Mouse (Mus musculus) lung, adult 18-20 months (tissue): ENCODE results near the gene B4galt5.
"Not testable (repeated sequence)": the region's sequence is repeated elsewhere in the genome, so short reads cannot be mapped to it uniquely, and the experiment has no call there.

Experiments used
- DNase-seq, 2 experiments: peaks; one replicate each; pipeline ENCODE4 v3.0.0; 2022; ENCODE audit warnings: mixed read lengths in 2 of 2

The B4galt5 gene

DNA sequence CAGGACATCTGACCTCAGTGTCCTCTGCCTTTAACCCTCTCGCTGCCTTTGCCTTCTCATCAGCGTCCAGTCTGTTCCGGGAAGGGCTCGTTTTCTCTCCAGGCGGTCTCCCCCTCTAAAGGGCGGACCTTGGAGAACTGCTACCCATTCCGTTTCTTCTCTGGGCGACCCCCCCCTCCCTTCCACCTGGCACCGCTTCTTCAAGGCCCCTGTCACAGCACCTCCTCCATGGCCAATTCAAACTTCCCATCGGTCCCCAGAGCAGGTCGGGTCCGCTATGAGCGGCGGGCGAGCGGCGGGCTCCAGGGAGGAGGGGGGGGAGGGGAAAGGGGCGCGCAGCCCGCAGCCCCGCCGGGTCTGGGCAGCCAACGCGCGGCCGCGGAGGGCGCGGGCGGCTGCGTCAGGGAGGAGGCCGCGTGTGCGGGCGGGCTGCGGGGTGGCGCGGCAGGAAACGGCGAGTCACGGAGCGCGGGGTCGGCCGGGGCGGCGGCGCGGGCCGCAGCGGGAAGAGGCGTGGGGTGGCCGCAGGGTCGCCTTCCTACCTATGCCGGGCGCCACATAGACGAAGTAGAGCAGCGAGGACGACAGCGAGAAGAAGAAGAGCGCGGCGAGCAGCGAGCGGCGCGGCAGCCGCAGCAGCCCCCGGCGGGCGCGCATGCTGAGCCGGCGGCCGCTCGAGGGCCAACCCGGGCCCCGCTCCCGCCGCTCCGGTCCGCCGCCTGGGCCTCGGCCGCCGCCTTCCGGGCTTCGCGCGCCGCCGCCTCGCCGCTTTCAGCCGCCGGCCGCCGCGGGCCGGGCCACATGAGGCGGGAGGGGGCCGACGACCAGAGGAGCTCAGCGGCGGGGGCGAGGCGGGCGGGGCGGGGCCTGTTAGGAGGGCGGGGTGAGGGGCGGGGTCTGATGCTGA is at the start of gene B4galt5:
Gene B4galt5, minus strand, starts transcription at position 808 of the 907 bp plus-strand sequence.
- DNase-seq: no peak

DNA sequence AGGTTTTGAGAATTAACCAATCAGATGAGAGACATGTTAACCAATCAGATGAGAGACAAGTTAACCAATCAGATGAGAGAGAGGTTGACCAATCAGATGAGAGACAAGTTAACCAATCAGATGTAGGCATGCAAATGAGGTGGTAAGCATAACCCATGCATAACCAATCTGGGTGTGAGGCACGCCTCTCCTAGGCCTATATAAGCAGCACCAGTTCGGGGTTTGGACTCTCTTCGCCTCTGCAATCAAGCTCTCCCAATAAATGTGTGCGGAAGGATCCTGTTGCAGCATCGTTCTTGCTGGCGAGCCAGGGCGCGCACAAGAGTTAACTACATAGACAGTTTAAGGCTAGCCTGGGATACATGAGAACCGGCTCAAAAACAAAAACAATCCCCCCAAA is 47.4 kb upstream of the B4galt5 start:
- not testable (repeated sequence) for DNase-seq

DNA sequence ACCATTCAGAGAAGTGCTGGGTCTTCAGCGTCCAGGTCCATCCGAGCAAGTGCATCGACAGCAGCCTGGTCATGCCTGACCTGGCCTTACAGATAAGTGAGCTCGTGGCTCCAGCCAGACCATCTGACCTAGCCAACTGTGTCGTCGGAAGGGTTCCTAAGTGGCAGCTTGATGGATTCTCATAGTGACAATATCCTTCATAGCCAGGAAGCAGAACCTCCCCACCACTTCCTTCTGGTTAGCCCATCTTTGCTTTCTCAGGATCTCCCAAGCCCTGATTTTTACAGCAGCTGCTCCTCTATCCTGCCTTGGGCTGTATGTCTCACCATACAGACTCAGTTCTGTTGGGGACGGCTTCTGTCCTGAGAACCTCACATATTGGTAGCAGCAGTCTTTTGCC is 45.4 kb upstream of the B4galt5 start:
- DNase-seq: no peak

DNA sequence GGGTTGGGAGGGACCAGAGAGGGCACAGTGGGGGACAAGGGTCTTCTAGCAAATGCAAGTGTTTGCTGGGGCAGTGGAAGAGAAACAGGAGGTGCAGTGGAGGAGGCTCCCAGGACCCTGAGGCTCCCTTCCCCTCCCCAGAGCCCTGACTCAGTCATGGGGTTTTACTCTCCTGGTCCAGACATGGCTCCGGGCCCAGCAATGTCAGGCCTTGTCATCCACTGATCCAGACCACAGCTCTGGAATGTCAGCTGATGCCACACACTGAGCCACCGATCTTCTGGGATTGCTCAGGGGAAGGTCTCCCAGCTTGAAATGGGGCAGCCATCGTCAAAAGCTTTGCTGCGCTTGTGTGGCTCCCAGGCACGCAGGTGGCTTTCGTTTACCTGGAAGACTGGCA is 38.0 kb upstream of the B4galt5 start:
- no peak for DNase-seq

DNA sequence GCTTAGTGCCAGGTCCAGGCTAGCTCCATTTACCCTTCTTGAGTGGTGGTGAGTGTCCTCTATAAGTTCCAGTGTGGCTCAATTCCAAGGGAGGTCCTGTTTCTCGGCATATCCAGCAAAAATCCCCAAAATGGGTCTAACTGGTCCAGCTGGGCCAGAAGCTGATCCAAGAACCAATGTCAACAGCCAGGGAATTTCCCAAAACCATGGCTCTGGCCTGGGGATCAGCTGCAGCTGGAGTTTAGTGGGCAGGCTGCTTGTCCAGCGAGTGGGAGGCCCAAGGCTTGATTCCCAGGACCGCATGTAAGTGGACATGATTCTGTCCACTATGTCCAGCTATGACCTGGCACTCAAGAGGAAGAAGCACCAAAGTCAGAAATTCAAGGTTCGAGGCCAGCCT is 37.5 kb upstream of the B4galt5 start:
- DNase-seq: no peak

DNA sequence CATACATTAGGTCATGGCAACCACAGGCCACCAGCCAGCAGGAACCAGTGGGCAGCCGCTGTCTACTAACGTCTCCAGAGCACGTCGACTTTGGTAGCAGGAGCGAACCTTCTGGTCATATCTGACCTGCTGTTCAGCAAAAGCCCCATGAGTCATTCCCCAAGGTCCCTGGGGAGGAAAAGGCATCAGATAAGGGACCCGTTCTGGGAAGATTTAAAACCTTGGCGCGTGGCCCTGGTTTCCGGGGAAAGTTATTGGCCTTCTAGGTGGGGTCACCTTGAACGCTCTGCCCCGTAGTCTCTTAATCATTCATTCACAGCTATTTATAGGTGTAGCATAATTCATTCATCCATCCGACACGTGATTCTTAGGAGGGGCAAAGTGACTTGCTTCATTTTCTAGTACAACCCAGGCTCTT is 34.7 kb upstream of the B4galt5 start:
- no peak for DNase-seq

DNA sequence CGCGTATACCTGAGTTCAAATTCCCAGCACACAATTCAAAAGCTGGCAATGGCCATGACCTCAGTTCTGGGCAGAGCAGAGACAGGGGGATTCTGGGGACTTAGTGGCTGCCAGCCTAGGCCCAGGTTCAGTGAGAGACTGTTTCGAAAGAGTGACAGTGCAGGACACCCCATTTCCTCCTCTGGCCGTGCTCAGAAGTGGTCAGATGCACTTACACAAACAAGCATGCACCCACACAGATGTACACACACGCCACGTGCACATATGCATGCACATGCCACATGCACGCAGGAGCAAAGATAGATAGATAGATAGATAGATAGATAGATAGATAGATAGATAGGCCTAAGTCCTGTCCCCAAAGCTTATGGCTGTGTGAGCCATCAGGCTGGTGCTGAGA is 33.4 kb upstream of the B4galt5 start:
- no peak for DNase-seq

DNA sequence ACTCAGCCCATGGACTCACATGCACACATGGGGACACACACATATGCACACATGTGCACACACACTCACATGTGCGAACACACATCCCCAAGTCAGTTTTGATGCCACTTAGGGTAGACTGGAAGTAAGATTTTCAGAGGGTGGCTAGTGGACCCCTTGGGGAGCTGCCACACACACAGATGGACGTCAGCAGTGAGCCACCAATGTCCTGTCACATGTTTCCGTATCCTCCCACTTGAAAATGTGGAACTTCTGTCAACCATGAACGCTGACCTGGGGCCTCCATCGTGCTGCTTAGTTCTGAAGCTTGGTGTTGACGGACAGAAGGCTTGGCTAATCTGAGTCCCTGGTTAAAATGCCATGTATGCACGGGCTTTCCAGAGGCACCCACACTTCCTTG is 32.6 kb upstream of the B4galt5 start:
- DNase-seq: no peak

DNA sequence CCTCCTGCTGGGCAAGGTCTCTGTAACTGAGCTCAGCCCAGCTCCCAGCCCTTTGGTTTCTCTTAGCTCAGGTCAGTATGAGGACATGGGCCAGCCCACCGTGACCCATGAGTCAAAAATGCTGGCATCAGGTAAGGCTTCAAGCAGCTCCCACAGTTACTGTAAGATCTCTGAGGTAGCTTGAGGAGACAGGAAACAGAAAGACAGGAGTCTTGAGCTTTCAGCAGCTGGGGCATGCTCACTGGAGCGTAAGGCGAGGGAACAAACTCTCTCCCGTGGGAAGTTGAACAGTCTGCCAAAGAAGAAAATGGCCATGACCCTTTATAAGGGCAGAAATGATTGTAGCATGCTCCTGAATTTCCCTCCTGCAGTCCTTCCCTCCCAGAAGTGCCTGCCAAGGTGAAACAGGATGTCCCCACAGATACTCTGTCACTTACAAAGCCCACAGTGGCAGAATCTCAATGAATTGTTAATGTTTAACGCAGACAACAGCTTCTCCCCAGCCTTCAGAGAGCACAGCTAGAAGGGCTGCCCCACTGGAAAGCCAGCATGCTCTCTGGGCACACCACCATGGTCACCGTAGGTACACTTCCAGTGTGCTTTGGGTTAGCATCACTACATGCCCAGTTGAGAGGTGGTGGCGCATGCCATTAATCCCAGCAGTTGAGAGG is 31.8 kb upstream of the B4galt5 start:
- no peak for DNase-seq

DNA sequence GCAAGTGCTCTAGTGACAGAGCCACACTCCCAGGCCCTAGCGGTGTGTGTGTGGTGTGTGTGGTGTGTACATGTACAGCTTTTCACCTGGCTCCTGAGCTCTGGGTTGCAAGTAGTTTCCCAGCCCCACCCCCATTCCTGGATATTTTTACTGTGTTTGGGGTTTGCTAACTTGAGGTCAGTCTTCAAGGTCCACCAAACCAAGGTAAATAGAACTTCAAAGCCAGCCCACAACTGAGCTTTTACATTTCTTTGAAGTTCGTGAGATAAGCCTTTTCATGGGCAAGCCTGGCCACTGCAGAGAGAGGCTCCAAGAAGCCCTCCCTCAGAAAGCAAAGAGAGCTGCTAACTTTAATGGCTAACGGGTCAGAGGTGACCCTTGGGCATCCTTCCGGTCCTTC is 30.0 kb upstream of the B4galt5 start:
- no peak for DNase-seq

DNA sequence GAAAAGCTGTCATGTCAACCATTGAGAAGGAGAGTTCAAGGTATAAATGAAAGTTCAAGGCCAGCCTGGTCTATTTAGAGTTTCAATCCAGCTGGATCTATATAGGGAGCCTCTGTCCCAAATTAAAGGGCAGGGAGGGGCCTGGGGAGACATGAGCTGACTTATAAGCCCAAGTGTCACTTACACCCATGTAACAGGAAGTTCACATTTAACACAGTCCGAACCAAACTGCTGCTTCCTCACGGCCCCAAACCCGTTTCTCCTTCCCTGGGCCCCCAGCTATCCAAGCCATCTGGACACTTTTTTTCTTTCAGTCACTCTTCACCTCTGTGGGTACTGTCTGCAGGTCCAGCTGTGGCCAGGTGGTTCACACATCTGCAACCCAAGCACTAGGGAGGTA is 28.7 kb upstream of the B4galt5 start:
- no peak for DNase-seq

DNA sequence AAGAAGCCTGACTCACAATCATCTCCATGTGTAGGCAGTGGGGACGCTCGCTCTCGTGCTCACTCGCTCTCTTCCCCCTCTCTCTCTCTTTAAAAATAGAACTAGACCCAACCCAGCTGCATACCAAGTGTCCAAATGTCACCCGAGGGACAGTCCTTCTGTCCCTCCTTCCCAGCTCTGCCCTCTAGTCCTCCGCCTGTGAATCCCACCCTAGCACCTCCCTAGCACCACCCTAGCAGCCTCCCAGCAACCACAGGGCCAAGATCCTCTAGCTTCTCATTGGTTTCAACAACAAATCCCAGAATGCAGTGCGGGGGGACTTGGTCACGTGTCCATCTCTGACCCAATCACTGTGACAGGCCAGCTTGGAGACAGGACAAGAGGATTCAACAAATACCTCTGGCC is 27.2 kb upstream of the B4galt5 start:
- DNase-seq: peak; percentile 43 to 50

DNA sequence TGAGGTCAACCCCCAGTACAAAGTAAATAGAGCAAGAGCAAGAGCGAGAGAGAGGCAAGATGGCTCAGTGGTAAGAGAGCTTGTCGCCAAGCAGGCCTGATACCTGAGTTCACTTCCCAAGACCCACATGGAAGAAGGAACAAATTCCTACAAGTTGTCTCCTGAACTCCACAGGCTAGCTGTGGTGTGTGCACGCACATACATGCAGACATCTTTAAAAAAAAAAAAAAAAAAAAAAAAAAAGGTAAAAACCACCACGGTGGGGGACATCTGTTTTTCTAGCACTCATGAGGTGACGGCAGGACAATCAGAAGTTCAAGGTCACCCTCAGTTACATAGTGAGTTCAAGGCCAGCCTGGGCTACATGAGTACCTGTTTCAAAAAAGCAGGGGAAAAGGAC is 26.7 kb upstream of the B4galt5 start:
- DNase-seq: no peak

DNA sequence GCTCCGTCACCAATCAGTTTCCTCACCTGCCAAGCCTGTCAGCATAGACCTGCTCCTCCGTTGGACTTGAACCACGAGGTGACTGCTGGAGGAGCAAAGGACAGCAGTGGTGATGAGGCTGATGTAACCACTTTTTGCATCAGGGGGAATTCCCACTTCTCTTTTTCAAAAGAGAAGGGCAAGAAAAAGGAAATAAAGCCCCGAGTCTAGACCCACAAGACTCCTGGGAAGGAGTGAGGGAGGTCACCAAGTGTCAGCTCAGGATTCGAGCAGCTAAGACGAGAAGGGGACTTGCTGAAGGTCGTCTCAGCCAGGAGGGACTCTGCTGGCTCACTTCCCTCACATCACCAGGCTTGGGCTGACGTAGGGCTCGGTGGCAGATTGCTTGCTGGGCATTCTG is 26.2 kb upstream of the B4galt5 start:
- peak in 1 of 2 experiments; percentile 30 for DNase-seq

DNA sequence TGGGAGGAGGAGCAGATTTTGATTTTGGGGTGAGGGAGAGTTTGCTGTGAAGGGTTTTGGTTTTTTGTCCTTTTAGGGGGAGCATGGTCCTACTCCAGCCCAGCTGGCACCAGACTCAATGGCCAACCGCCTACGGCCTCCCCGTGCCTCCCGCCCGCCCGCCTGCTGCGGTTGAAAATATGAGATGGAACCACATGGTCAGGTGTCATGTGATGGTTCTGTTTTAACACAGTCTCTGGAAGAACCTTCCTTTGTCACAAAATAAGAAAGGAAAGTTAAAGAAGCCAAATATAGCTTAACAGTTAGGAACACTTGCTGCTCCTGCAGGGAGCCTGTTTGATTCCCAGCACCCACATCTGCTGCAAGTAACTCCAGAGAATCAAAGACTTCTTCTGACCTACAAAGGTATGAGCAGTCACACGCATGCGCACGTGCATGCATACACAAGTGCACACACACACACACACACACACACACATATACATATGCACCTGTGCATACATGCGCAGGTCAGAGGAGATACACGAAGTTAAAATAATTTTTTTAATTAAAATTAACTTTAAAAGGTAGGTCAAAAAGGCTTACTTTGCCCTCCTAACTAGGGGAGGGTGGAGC is 25.3 kb upstream of the B4galt5 start:
- no peak for DNase-seq

DNA sequence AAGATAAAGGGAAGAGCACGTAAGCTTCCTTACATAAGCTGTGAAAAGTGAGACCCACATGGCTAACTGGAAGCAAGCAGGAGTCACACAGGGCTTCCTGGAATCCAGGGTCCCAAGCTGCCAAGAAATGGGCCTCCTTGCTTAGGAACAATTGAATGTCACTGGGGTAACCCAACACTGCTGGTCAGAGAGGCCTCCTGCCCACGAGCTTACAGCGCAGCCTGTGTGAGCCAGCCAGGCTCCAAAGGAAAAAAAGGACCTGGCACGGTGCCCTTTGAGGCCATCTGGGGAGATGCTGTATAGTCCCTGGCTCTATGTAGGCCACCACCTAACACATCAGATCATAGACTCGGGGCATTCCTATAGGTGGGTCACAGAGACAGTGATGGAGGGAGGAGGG is 24.3 kb upstream of the B4galt5 start:
- no peak for DNase-seq

DNA sequence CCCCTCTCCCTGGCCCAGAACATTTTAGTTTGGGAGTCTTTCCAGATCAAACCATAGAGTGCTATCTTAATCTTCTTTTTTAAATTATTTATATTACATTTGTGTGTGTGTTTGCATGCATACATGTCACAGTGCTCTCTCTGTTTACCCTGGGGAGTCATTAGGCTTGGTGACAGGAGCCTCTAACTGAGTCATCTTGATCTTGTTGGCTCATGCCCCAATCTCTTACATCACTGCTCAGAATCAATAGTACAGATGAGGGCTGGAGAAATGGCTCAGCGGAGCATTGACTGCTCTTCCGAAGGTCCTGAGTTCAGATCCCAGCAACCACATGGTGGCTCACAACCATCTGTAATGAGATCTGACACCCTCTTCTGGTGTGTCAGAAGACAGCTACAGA is 22.5 kb upstream of the B4galt5 start:
- DNase-seq: no peak

DNA sequence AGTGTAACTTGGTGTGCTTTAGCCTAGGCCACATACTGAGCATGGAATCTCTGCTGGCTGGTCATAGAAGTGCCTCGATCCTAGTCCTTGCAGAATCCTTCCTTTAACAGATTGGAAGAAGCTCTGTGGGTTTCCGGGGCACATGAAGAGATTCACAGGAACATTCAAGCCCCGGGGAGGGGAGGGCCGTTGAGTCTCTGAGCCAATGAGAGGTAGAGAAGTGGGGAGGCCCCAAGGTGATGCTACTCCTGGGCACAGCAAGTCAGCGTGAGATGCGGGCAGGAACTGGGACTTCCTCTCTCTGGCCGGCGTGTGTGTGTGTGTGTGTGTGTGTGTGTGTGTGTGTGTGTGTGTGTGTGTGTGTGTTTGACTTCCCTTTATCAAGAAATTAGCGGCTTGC is 19.3 kb upstream of the B4galt5 start:
- peak; percentile 67 to 75 for DNase-seq

DNA sequence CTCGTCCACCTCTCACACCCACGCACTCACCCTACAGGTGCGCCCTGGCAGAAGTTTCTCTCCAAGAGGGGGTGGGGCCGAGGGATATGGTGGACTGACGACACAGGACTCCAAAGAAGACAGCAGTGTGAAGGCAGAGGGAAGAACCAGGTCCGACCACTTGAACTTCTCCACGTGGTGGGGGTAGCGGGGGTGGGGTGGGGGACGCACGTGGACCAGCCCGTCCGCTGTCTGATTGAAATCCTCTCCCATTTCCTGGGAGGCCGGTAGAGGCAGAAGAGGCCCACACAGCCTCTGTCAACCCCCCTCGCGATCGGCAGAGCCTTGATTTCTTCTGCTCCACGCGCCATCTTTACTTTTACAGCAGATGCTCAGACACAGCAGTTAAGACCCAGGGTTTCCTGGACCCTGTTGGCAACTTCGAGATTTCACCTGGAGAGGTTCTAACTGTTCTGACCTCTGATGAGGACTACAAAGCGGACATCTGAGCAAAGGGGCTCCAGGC is 18.8 kb upstream of the B4galt5 start:
- DNase-seq: no peak

DNA sequence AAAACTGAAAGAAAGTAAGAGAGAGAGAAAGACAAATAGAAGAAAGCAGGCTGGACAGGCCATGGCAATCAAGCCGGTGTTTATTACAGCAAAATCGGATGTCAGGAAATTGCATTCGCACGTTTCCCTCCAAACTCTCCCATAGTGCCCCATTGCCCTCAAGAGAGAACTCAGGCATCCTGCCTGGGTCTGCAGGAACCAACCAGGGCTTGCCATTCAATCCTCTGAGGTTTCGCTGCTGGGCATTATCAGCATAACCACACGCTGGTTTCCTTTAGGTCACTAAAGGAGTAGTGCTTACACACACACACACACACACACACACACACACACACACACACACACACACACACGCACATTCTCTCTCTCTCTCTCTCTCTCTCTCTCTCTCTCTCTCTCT is 18.3 kb upstream of the B4galt5 start:
- no peak for DNase-seq

DNA sequence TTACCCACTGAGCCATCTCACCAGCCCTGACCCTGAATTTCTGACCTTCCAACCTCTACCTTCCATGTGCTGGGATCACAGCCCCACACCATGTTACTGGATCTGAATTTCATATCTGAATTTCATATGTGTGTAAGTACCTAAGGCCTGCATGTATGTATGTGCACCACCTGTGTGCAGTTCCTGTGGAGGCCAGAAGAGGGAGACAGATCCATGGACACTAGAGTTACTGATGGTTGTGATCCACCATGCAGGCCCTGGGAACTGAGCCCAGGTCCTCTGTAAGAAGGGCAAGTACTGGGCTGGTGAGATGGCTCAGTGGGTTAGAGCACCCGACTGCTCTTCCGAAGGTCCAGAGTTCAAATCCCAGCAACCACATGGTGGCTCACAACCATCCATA is 16.1 kb upstream of the B4galt5 start:
- no peak for DNase-seq

DNA sequence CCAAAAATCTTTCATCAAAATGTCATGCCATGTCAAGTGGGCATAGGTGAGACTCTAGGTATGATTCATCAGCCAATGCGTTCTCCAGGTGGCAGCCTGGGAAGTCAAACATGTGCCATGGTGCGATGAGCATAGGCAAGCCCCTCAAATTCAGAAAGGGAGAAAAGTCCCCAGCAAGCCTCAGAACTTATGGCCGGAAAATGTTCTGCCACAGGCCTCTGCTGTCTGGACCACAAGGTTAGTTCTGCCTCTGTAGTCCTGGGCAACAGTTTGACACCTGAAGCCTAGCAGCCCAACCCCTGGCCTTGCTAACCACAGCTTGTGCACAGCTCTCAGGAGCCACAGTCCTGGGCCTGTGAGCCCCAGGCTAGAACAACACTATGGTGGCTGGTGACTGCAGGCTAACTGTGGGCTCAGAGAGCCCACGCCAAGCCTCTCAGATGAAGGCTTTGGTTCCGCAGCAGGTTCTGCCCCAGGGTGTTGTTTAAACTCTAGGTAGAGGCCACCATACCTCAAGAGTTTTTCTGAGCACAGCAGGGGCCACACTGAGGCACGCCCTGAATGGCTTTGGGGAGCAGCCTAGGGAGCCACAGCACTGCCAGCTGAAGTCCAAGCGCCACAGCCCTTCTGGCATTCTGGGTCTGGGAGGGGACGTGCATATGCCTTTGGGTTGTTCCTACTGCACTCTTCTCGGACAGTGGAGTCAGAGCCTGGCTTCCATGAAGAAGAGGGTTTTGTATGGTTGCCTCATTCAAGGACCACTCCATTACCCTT is 14.5 kb upstream of the B4galt5 start:
- no peak for DNase-seq

DNA sequence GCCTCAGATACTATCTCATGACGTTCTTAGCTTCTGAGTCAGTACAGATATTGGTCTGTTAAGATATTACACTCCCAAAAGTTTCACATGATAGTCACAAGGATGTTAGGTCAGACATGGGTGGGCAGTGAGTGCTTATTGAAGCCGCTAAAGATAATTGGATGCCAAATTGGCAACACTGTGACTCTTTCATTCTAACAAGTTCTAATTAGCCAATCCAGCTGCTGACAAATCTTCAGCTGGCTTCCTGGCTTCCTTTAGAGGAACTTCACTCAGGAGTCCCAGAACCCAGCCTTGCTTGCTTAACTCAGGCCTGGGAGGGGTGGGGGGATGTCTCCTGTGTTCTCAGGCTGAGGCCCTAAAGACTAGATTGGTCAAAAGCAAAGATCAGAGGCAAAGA is 9.5 kb upstream of the B4galt5 start:
- DNase-seq: peak in 1 of 2 experiments; percentile 59
